9 mouse cellular contexts compared by ENCODE assay signal in the genomic region with DNA sequence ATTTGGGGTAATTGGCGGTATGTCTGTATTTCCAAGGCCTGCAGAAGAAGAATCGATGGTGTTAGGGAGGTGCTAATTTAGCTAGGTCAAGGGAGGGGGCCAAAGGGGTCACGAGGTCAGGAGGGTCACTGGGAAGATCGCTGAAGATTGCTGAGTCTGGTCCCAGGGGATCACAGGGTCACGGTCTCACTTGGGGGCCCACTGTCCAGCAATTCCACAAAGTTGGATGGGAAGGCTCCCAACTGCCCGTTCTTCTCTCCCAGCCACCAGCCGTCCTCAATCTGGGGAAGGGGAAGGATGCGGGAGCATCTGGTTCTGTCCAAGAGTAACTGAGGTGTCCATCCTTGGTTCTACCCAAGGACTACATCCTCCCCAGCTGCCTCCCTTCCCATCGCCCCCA. TPM values are rescaled to one million over a fixed set of nuclear protein-coding genes. Genes with fewer than 3 reads are reported as not detected.
DNase-seq lines count a peak whose midpoint lies in the region; ATAC-seq and TF ChIP-seq lines count a peak whose summit lies in the region.
"Had no signal": no experiment of that assay in that cellular context is flagged by ENCODE, and none has a peak within 500 bp of the region (broad histone marks: within the 10 kb centered on the region; RNA-seq: fewer than 3 reads in every experiment).

No protein-coding gene starts in this region.

- no peak for TF ChIP-seq CTCF in gastrocnemius, adult 2 months (IDR thresholded peaks at IDR 0.05)
- TF ChIP-seq CTCF in lung, postnatal 0 days (IDR thresholded peaks at IDR 0.05), result no peak

- peak overlapping the region; percentile 91 for H3K27ac ChIP-seq in gastrocnemius, adult 2 months
- no peak overlapping the region for H3K27ac ChIP-seq in lung, postnatal 0 days (ENCODE audit: low read length)
- H3K27ac ChIP-seq in limb, embryonic 13.5 days, result peak overlapping the region; percentile 16; the same call in 1 of the 2 replicates
- H3K27ac ChIP-seq in stomach, embryonic 14.5 days (ENCODE audit: low read length), result peak overlapping the region; percentile 91; the same call in 1 of the 2 replicates

- intact Hi-C loops in gastrocnemius, adult 2 months (cut with DNase I), result loop anchor here (5.0 kb wide), 1 partner anchor 75 kb away; no protein-coding TSS in a partner anchor

- no peaks in the 10 kb centered on the region for H3K27me3 ChIP-seq in lung, postnatal 0 days (replicated peaks; ENCODE audit: insufficient read depth, low read length)
- H3K27me3 ChIP-seq in limb, embryonic 13.5 days, result no peaks in the 10 kb centered on the region
- H3K27me3 ChIP-seq in stomach, embryonic 14.5 days (ENCODE audit: control insufficient read depth, insufficient read depth, low read length), result no peaks in the 10 kb centered on the region

- no peaks in the 10 kb centered on the region for H3K9me3 ChIP-seq in lung, postnatal 0 days (ENCODE audit: low read length)
- H3K9me3 ChIP-seq in limb, embryonic 13.5 days, result no peaks in the 10 kb centered on the region; the same call in 1 of the 2 replicates
- H3K9me3 ChIP-seq in stomach, embryonic 14.5 days (ENCODE audit: control insufficient read depth, low read depth, low read length), result no peaks in the 10 kb centered on the region

- peak overlapping the region; percentile 88 for H3K4me3 ChIP-seq in gastrocnemius, adult 2 months
- H3K4me3 ChIP-seq in lung, postnatal 0 days (ENCODE audit: low read depth, low read length), result peak overlapping the region; percentile 53
- peak overlapping the region; percentile 67 for H3K4me3 ChIP-seq in limb, embryonic 13.5 days
- H3K4me3 ChIP-seq in stomach, embryonic 14.5 days (ENCODE audit: low read depth, low read length), result peak overlapping the region; percentile 56

- ATAC-seq in lung, postnatal 0 days, result no peak
- ATAC-seq in limb, embryonic 13.5 days (ENCODE audit: low FRiP score, low read depth), result no peak
- 0 out of 2 replicates have a peak, but pooled peaks have one; percentile 2 for ATAC-seq in stomach, embryonic 14.5 days (ENCODE audit: insufficient number of reproducible peaks, insufficient read depth, low FRiP score, low read depth)

- H3K4me2 ChIP-seq in lung, postnatal 0 days (replicated peaks; ENCODE audit: low read depth, low read length), result peak overlapping the region; percentile 97
- peak overlapping the region; percentile 99 for H3K4me2 ChIP-seq in limb, embryonic 13.5 days (replicated peaks)
- peak overlapping the region; percentile 96 for H3K4me2 ChIP-seq in stomach, embryonic 14.5 days (replicated peaks; ENCODE audit: low read depth, low read length)

- no peak for DNase-seq in gastrocnemius, adult 2 months
- DNase-seq in gastrocnemius, adult 8-10 months (ENCODE audit: low spot score in 2 of 2), result no peak
- DNase-seq in lung, postnatal 0 days (ENCODE audit: low spot score), result no peak
- DNase-seq in lung, adult 18-20 months, result no peak
- DNase-seq in layer of hippocampus, postnatal 14 days (ENCODE audit: low spot score in 2 of 2), result no peak
- no peak for DNase-seq in gastrocnemius, adult 18-20 months (ENCODE audit: low spot score)

- WGBS in lung, postnatal 0 days, result 66% methylated on average over 9 of the region's 9 CpGs
- WGBS in limb, embryonic 13.5 days, result 52% methylated on average over 9 of the region's 9 CpGs
- WGBS in stomach, embryonic 14.5 days, result 66% methylated on average over 9 of the region's 9 CpGs

- H3K36me3 ChIP-seq in lung, postnatal 0 days (ENCODE audit: insufficient read depth, low read length), result peaks cover 7% of the 10 kb centered on the region; the same call in 1 of the 2 replicates
- peaks cover 26% of the 10 kb centered on the region for H3K36me3 ChIP-seq in limb, embryonic 13.5 days
- H3K36me3 ChIP-seq in stomach, embryonic 14.5 days (ENCODE audit: control insufficient read depth, insufficient read depth, low read length), result peaks cover 14% of the 10 kb centered on the region; the same call in 1 of the 2 replicates

- H3K9ac ChIP-seq in lung, postnatal 0 days (replicated peaks; ENCODE audit: low read depth), result no peak overlapping the region
- H3K9ac ChIP-seq in limb, embryonic 13.5 days, result peak overlapping the region; percentile 86
- peak overlapping the region; percentile 86 for H3K9ac ChIP-seq in stomach, embryonic 14.5 days (replicated peaks; ENCODE audit: low read depth, low read length)

- peaks cover 16% of the 10 kb centered on the region; the same call in 1 of the 2 replicates for H3K4me1 ChIP-seq in lung, postnatal 0 days (ENCODE audit: insufficient read depth, low read depth, low read length)
- H3K4me1 ChIP-seq in limb, embryonic 13.5 days, result peaks cover 20% of the 10 kb centered on the region
- peaks cover 14% of the 10 kb centered on the region for H3K4me1 ChIP-seq in stomach, embryonic 14.5 days (ENCODE audit: control insufficient read depth, insufficient read depth, low read length)

- no peak for TF ChIP-seq EP300 in lung, postnatal 0 days (IDR thresholded peaks at IDR 0.05)

RNA-seq across cellular contexts. Expression of a gene that starts 1.3 kb away (rescaled TPM):
- total RNA-seq in gastrocnemius, adult 2 months (2021), result 1 to 10 TPM in 1 of 2 experiments, under 1 TPM in 1; 0.97 to 1.2 TPM
- total RNA-seq in gastrocnemius, adult 8-10 months (2022), result under 1 TPM; 0.46 to 0.86 (median 0.68) TPM
- 23.3 and 30.7 TPM in 2 replicates for polyA plus RNA-seq in lung, postnatal 0 days (2015; fragmentation: Nextera tagmentation; extraction: Ambion mirVana)
- polyA plus RNA-seq in limb, embryonic 13.5 days (2015; fragmentation: Nextera tagmentation; extraction: Ambion mirVana), result 9.3 and 10.5 TPM in 2 replicates
- polyA plus RNA-seq in stomach, embryonic 14.5 days (2014; fragmentation: Nextera tagmentation; extraction: Ambion mirVana), result 7.4 and 8.7 TPM in 2 replicates
- total RNA-seq in layer of hippocampus, postnatal 14 days (2021), result 1 to 10 TPM; 1.2 to 1.8 TPM
- total RNA-seq in gastrocnemius, adult 18-20 months (2021), result under 1 TPM; 0.62 to 0.83 TPM
- total RNA-seq: megakaryocyte, adult 5-6 weeks had no signal

RNA-seq across cellular contexts. Expression of a gene that starts 14.4 kb away (rescaled TPM):
- total RNA-seq in gastrocnemius, adult 2 months (2021), result 1 to 10 TPM; 2.9 to 4.4 TPM
- total RNA-seq in gastrocnemius, adult 8-10 months (2022), result 1 to 10 TPM; 2.0 to 4.9 (median 2.6) TPM
- polyA plus RNA-seq in lung, postnatal 0 days (2015; fragmentation: Nextera tagmentation; extraction: Ambion mirVana), result 151 TPM in 2 replicates
- polyA plus RNA-seq in limb, embryonic 13.5 days (2015; fragmentation: Nextera tagmentation; extraction: Ambion mirVana), result 74.5 and 77.5 TPM in 2 replicates
- 70.2 and 76.5 TPM in 2 replicates for polyA plus RNA-seq in stomach, embryonic 14.5 days (2014; fragmentation: Nextera tagmentation; extraction: Ambion mirVana)
- total RNA-seq in layer of hippocampus, postnatal 14 days (2021), result 1 to 10 TPM; 6.5 to 6.7 TPM
- 1 to 10 TPM; 2.1 to 3.3 TPM for total RNA-seq in gastrocnemius, adult 18-20 months (2021)

RNA-seq across cellular contexts. Expression of a gene that starts 40.6 kb away (rescaled TPM):
- 100 to 1,000 TPM; 102 to 108 TPM for total RNA-seq in gastrocnemius, adult 2 months (2021)
- 100 to 1,000 TPM in 3 of 4 experiments, 10 to 100 TPM in 1; 95.8 to 107 (median 105) TPM for total RNA-seq in gastrocnemius, adult 8-10 months (2022)
- polyA plus RNA-seq in lung, postnatal 0 days (2015; fragmentation: Nextera tagmentation; extraction: Ambion mirVana), result 98.6 and 112 TPM in 2 replicates
- polyA plus RNA-seq in limb, embryonic 13.5 days (2015; fragmentation: Nextera tagmentation; extraction: Ambion mirVana), result 251 and 256 TPM in 2 replicates
- 258 and 268 TPM in 2 replicates for polyA plus RNA-seq in stomach, embryonic 14.5 days (2014; fragmentation: Nextera tagmentation; extraction: Ambion mirVana)
- 100 to 1,000 TPM; 142 to 149 TPM for total RNA-seq in layer of hippocampus, postnatal 14 days (2021)
- 100 to 1,000 TPM in 1 of 2 experiments, 10 to 100 TPM in 1; 94.1 to 101 TPM for total RNA-seq in gastrocnemius, adult 18-20 months (2021)

RNA-seq across cellular contexts. Expression of a gene that starts 58.2 kb away (rescaled TPM):
- total RNA-seq in gastrocnemius, adult 2 months (2021), result 100 to 1,000 TPM; 102 to 108 TPM
- total RNA-seq in gastrocnemius, adult 8-10 months (2022), result 100 to 1,000 TPM; 122 to 135 (median 128) TPM
- polyA plus RNA-seq in lung, postnatal 0 days (2015; fragmentation: Nextera tagmentation; extraction: Ambion mirVana), result 26.7 and 30.6 TPM in 2 replicates
- polyA plus RNA-seq in limb, embryonic 13.5 days (2015; fragmentation: Nextera tagmentation; extraction: Ambion mirVana), result 38.7 and 39.0 TPM in 2 replicates
- polyA plus RNA-seq in stomach, embryonic 14.5 days (2014; fragmentation: Nextera tagmentation; extraction: Ambion mirVana), result 20.0 and 23.6 TPM in 2 replicates
- 10 to 100 TPM; 20.8 to 21.3 TPM for total RNA-seq in layer of hippocampus, postnatal 14 days (2021)
- total RNA-seq in gastrocnemius, adult 18-20 months (2021), result 100 to 1,000 TPM; 113 to 127 TPM
